Mouse (Mus musculus) olfactory bulb, adult 2 months (tissue): ENCODE data around the gene Tff3. TPM values are rescaled to one million over a fixed set of nuclear protein-coding genes. Genes with fewer than 3 reads are reported as not detected.

Experiments
- H3K27ac ChIP-seq: fragments of 200-500 bp; 2 replicates; pipeline ENCODE4 v1.5.1; 2012; ENCODE audit warnings: low read depth, low read length; ENCODE audit not compliant: insufficient read depth
- H3K4me1 ChIP-seq: fragments of 200-500 bp; 2 replicates; pipeline ENCODE4 v1.6.1; 2012; ENCODE audit warnings: low read length; ENCODE audit not compliant: control insufficient read depth, insufficient read depth
- H3K4me3 ChIP-seq: fragments of 200-500 bp; 2 replicates; pipeline ENCODE4 v1.5.1; 2012; ENCODE audit warnings: mild to moderate bottlenecking, low read depth, low read length, moderate library complexity; ENCODE audit not compliant: insufficient read depth
- CTCF ChIP-seq: fragments of 200-500 bp; IDR thresholded peaks from 2 replicates; pipeline ENCODE4 v1.5.1; 2012; ENCODE audit warnings: low read depth, mild to moderate bottlenecking, low read length, moderate library complexity; ENCODE audit not compliant: insufficient read depth
- POLR2A ChIP-seq: fragments of 200-500 bp; IDR thresholded peaks from 2 replicates; pipeline ENCODE4 v1.6.1; 2012; ENCODE audit warnings: mild to moderate bottlenecking, low read depth, low read length, moderate library complexity; ENCODE audit not compliant: insufficient read depth
- WGBS: fragments of 180-500 bp; shearing (Covaris S2); methylation state at CpG from one replicate; pipeline ENCODE4 v1.1.7; 2018; 5-methylcytosine and 5-hydroxymethylcytosine counted together
- polyA plus RNA-seq: library from polyadenylated mRNA; stranded (reverse); fragments of >200 nt; gene quantifications from 2 replicates; pipeline ENCODE4 v1.2.4, GENCODE M21; 2012; ENCODE audit warnings: low replicate concordance; ENCODE audit not compliant: missing spikeins, insufficient read depth, insufficient read length

The Tff3 gene
- polyA plus RNA-seq, 1 experiment = not detected

GRCm38 (mm10) chr17:31152966-31153499 lies 23.6 kb upstream of the Tff3 start:
- Histone ChIP-seq H3K4me3 (no peak overlapping the region), H3K27ac (no peak overlapping the region), H3K4me1 (peaks cover 11% of the 10 kb centered on the region)
- TF ChIP-seq POLR2A (no peak), CTCF (no peak)
- WGBS = 77% methylated on average over 9 of the region's 9 CpGs

GRCm38 (mm10) chr17:31152512-31152911 lies 23.1 kb upstream of the Tff3 start:
- TF ChIP-seq POLR2A (no peak), CTCF (no peak)
- 63% methylated on average over 5 of the region's 5 CpGs for WGBS

GRCm38 (mm10) chr17:31145998-31146397 lies 16.6 kb upstream of the Tff3 start:
- no peak overlapping the region for H3K4me3 ChIP-seq
- 90% methylated on average over 9 of the region's 9 CpGs for WGBS
- no peak overlapping the region for H3K27ac ChIP-seq
- TF ChIP-seq POLR2A = no peak
- TF ChIP-seq CTCF = no peak
- H3K4me1 ChIP-seq = no peaks in the 10 kb centered on the region

More at GRCm38 (mm10) chr17:31152512-31152911, 23.1 kb upstream of the Tff3 start:
- no peak overlapping the region for H3K4me3 ChIP-seq
- H3K27ac ChIP-seq = no peak overlapping the region
- H3K4me1 ChIP-seq = peaks cover 11% of the 10 kb centered on the region

GRCm38 (mm10) chr17:31144040-31145037 lies 14.9 kb upstream of the Tff3 start, which contains the start of gene Tff2:
Gene Tff2 (minus strand): TSS chr17:31144282.
- Histone ChIP-seq H3K4me1 (no peaks in the 10 kb centered on the region), H3K27ac (no peak within 1 kb of the TSS), H3K4me3 (no peak within 1 kb of the TSS)
- no peak for TF ChIP-seq POLR2A
- TF ChIP-seq CTCF = no peak
- 60% methylated on average over 15 of the region's 15 CpGs for WGBS

- Histone ChIP-seq H3K4me3 (no peak overlapping the region), H3K4me1 (no peaks in the 10 kb centered on the region), H3K27ac (no peak overlapping the region)
- 95% methylated on average over 7 of the region's 7 CpGs for WGBS
- no peak for TF ChIP-seq POLR2A
Measured at GRCm38 (mm10) chr17:31142116-31142515, 12.7 kb upstream of the Tff3 start.

- H3K4me3 ChIP-seq = no peak overlapping the region
- 23% methylated on average over 5 of the region's 5 CpGs for WGBS
- TF ChIP-seq CTCF = 0 out of 2 replicates have a peak, but pooled peaks have one; percentile 14
- no peak for TF ChIP-seq POLR2A
- no peak overlapping the region for H3K27ac ChIP-seq
- H3K4me1 ChIP-seq = 0 out of 2 replicates have a peak, but pooled peaks cover 2% of the 10 kb centered on the region
Measured at GRCm38 (mm10) chr17:31138398-31138797, 9.0 kb upstream of the Tff3 start.

- H3K27ac ChIP-seq = no peak overlapping the region
- no peak for TF ChIP-seq CTCF
- WGBS = 92% methylated on average over 1 of the region's 1 CpGs
- no peak overlapping the region for H3K4me3 ChIP-seq
- H3K4me1 ChIP-seq = 0 out of 2 replicates have a peak, but pooled peaks cover 2% of the 10 kb centered on the region
Measured at GRCm38 (mm10) chr17:31136821-31137220, 7.4 kb upstream of the Tff3 start.

GRCm38 (mm10) chr17:31136291-31136690 lies 6.8 kb upstream of the Tff3 start:
- H3K27ac ChIP-seq = no peak overlapping the region
- H3K4me3 ChIP-seq = no peak overlapping the region
- TF ChIP-seq CTCF (no peak), POLR2A (no peak)
- 0 out of 2 replicates have a peak, but pooled peaks cover 3% of the 10 kb centered on the region for H3K4me1 ChIP-seq
- WGBS = 81% methylated on average over 3 of the region's 3 CpGs

- TF ChIP-seq POLR2A (no peak), CTCF (no peak)
- 0 out of 2 replicates have a peak, but pooled peaks cover 4% of the 10 kb centered on the region for H3K4me1 ChIP-seq
- H3K4me3 ChIP-seq = no peak overlapping the region
- H3K27ac ChIP-seq = no peak overlapping the region
- 93% methylated on average over 6 of the region's 6 CpGs for WGBS
Measured at GRCm38 (mm10) chr17:31134913-31135312, 5.5 kb upstream of the Tff3 start.
